Mouse (Mus musculus): ENCODE measurements around the gene Piezo1. TPM values are rescaled to one million over a fixed set of nuclear protein-coding genes. Genes with fewer than 3 reads are reported as not detected.
A peak's percentile ranks its signal among the peaks of the same experiment; 100 is the strongest.

Piezo1 gene
- polyA plus RNA-seq, 1 experiment from 2014 or later: 7.0 TPM

- H3K27me3 ChIP-seq (ENCODE audit: control insufficient read depth, insufficient read depth, low read length): no peaks in the 10 kb centered on the region
- H3K4me2 ChIP-seq (replicated peaks; ENCODE audit: low read depth): peak overlapping the region; percentile 34
- DNase-seq (ENCODE audit: low spot score): peak; percentile 71
- peak; percentile 73 for ATAC-seq (ENCODE audit: low FRiP score, low TSS enrichment)
- TF ChIP-seq EP300 (optimal IDR thresholded peaks at IDR 0.05): no peak
- no peak for TF ChIP-seq CTCF (IDR thresholded peaks at IDR 0.05; ENCODE audit: low read depth)
- H3K9me3 ChIP-seq (ENCODE audit: control insufficient read depth, low read length): no peaks in the 10 kb centered on the region
- H3K9ac ChIP-seq (ENCODE audit: low read length): peak overlapping the region; percentile 50
- no peaks in the 10 kb centered on the region for H3K36me3 ChIP-seq (ENCODE audit: control insufficient read depth, insufficient read depth, low read length)
- H3K27ac ChIP-seq (replicated peaks): peak overlapping the region; percentile 88
- 29% methylated on average over 14 of the region's 14 CpGs for WGBS
- no peak overlapping the region for H3K4me3 ChIP-seq (ENCODE audit: low read depth, low read length)
- H3K4me1 ChIP-seq (replicated peaks; ENCODE audit: control insufficient read depth, insufficient read depth): peaks cover 18% of the 10 kb centered on the region
These were observed 28.1 kb downstream of the Piezo1 start for GRCm38 (mm10) chr8:122522796-122523651.

GRCm38 (mm10) chr8:122520611-122521010 lies 30.5 kb downstream of the Piezo1 start:
- TF ChIP-seq CTCF (IDR thresholded peaks at IDR 0.05; ENCODE audit: low read depth) (no peak), EP300 (optimal IDR thresholded peaks at IDR 0.05) (no peak)
- no peaks in the 10 kb centered on the region for H3K27me3 ChIP-seq (ENCODE audit: control insufficient read depth, insufficient read depth, low read length)
- H3K4me2 ChIP-seq (replicated peaks; ENCODE audit: low read depth): no peak overlapping the region
- H3K9ac ChIP-seq (ENCODE audit: low read length): no peak overlapping the region
- no peak for DNase-seq (ENCODE audit: low spot score)
- H3K9me3 ChIP-seq (ENCODE audit: control insufficient read depth, low read length): no peaks in the 10 kb centered on the region
- ATAC-seq (ENCODE audit: low FRiP score, low TSS enrichment): no peak
- no peaks in the 10 kb centered on the region for H3K36me3 ChIP-seq (ENCODE audit: control insufficient read depth, insufficient read depth, low read length)
- H3K4me3 ChIP-seq (ENCODE audit: low read depth, low read length): no peak overlapping the region
- H3K27ac ChIP-seq (replicated peaks): 0 out of 2 replicates have a peak overlapping the region, but pooled peaks have one; percentile 61
- 74% methylated on average over 11 of the region's 11 CpGs for WGBS
- H3K4me1 ChIP-seq (replicated peaks; ENCODE audit: control insufficient read depth, insufficient read depth): peaks cover 20% of the 10 kb centered on the region

GRCm38 (mm10) chr8:122517541-122518190 lies 33.5 kb downstream of the Piezo1 start:
- TF ChIP-seq CTCF (IDR thresholded peaks at IDR 0.05; ENCODE audit: low read depth) (no peak), EP300 (optimal IDR thresholded peaks at IDR 0.05) (no peak)
- H3K9ac ChIP-seq (ENCODE audit: low read length): no peak overlapping the region; the same call in 1 of the 2 replicates
- no peak for DNase-seq (ENCODE audit: low spot score)

GRCm38 (mm10) chr8:122515699-122516098 lies 35.4 kb downstream of the Piezo1 start:
- peaks cover 6% of the 10 kb centered on the region; the same call in 1 of the 2 replicates for H3K4me1 ChIP-seq (replicated peaks; ENCODE audit: control insufficient read depth, insufficient read depth)

More at GRCm38 (mm10) chr8:122517541-122518190, 33.5 kb downstream of the Piezo1 start:
- Histone ChIP-seq H3K36me3 (ENCODE audit: control insufficient read depth, insufficient read depth, low read length) (no peaks in the 10 kb centered on the region), H3K9me3 (ENCODE audit: control insufficient read depth, low read length) (no peaks in the 10 kb centered on the region), H3K4me1 (replicated peaks; ENCODE audit: control insufficient read depth, insufficient read depth) (peaks cover 4% of the 10 kb centered on the region; the same call in 1 of the 2 replicates), H3K27ac (replicated peaks) (peak overlapping the region; percentile 78), H3K4me3 (ENCODE audit: low read depth, low read length) (no peak overlapping the region), H3K4me2 (replicated peaks; ENCODE audit: low read depth) (no peak overlapping the region), H3K27me3 (ENCODE audit: control insufficient read depth, insufficient read depth, low read length) (no peaks in the 10 kb centered on the region)
- 19% methylated on average over 6 of the region's 6 CpGs for WGBS
- ATAC-seq (ENCODE audit: low FRiP score, low TSS enrichment): peak; percentile 51

GRCm38 (mm10) chr8:122512392-122512791 lies 38.7 kb downstream of the Piezo1 start:
- DNase-seq (ENCODE audit: low spot score) (no peak), ATAC-seq (ENCODE audit: low FRiP score, low TSS enrichment) (no peak)
- no peak overlapping the region for H3K9ac ChIP-seq (ENCODE audit: low read length)
- H3K27ac ChIP-seq (replicated peaks): peak overlapping the region; percentile 78
- WGBS: 58% methylated on average over 7 of the region's 7 CpGs
- no peak overlapping the region for H3K4me3 ChIP-seq (ENCODE audit: low read depth, low read length)
- H3K9me3 ChIP-seq (ENCODE audit: control insufficient read depth, low read length): no peaks in the 10 kb centered on the region
- TF ChIP-seq EP300 (optimal IDR thresholded peaks at IDR 0.05): no peak
- TF ChIP-seq CTCF (IDR thresholded peaks at IDR 0.05; ENCODE audit: low read depth): no peak
- H3K27me3 ChIP-seq (ENCODE audit: control insufficient read depth, insufficient read depth, low read length): no peaks in the 10 kb centered on the region
- no peaks in the 10 kb centered on the region for H3K36me3 ChIP-seq (ENCODE audit: control insufficient read depth, insufficient read depth, low read length)
- peaks cover 3% of the 10 kb centered on the region; the same call in 1 of the 2 replicates for H3K4me1 ChIP-seq (replicated peaks; ENCODE audit: control insufficient read depth, insufficient read depth)
- H3K4me2 ChIP-seq (replicated peaks; ENCODE audit: low read depth): no peak overlapping the region

More at GRCm38 (mm10) chr8:122515699-122516098, 35.4 kb downstream of the Piezo1 start:
- WGBS: 85% methylated on average over 14 of the region's 14 CpGs
- peak overlapping the region; percentile 4; the same call in 1 of the 2 replicates for H3K27ac ChIP-seq (replicated peaks)
- TF ChIP-seq CTCF (IDR thresholded peaks at IDR 0.05; ENCODE audit: low read depth) (no peak), EP300 (optimal IDR thresholded peaks at IDR 0.05) (no peak)
- H3K9me3 ChIP-seq (ENCODE audit: control insufficient read depth, low read length): no peaks in the 10 kb centered on the region
- no peak for ATAC-seq (ENCODE audit: low FRiP score, low TSS enrichment)
- no peaks in the 10 kb centered on the region for H3K27me3 ChIP-seq (ENCODE audit: control insufficient read depth, insufficient read depth, low read length)
- no peak overlapping the region for H3K4me2 ChIP-seq (replicated peaks; ENCODE audit: low read depth)
- DNase-seq (ENCODE audit: low spot score): no peak
- no peak overlapping the region for H3K9ac ChIP-seq (ENCODE audit: low read length)
- H3K36me3 ChIP-seq (ENCODE audit: control insufficient read depth, insufficient read depth, low read length): no peaks in the 10 kb centered on the region
- H3K4me3 ChIP-seq (ENCODE audit: low read depth, low read length): no peak overlapping the region
